Mouse (Mus musculus) midbrain, embryonic 13.5 days (tissue): ENCODE results near the gene Ifnl3. TPM values are rescaled to one million over a fixed set of nuclear protein-coding genes. Genes with fewer than 3 reads are reported as not detected.

ENCODE experiments used
- ATAC-seq: fragments of 200-750 bp; cut with Nextera tagmentation; 2 replicates; pipeline ENCODE4 v1.8.0; 2017; ENCODE audit warnings: mild to moderate bottlenecking, moderate TSS enrichment, moderate library complexity
- H3K27ac ChIP-seq: fragments of 300-500 bp; sonication (generic); 2 replicates; pipeline ENCODE4 v1.5.1; 2015; ENCODE audit warnings: inconsistent platforms, mild to moderate bottlenecking, moderate library complexity
- H3K27me3 ChIP-seq: fragments of 300-500 bp; sonication (generic); 2 replicates; pipeline ENCODE4 v1.6.1; 2015; ENCODE audit warnings: mild to moderate bottlenecking, inconsistent platforms
- H3K36me3 ChIP-seq: fragments of 300-500 bp; sonication (generic); 2 replicates; pipeline ENCODE4 v1.6.1; 2015; ENCODE audit warnings: mild to moderate bottlenecking, inconsistent platforms
- H3K4me1 ChIP-seq: fragments of 300-500 bp; sonication (generic); replicated peaks from 2 replicates; pipeline ENCODE4 v1.6.1; 2015; ENCODE audit warnings: inconsistent platforms
- H3K4me2 ChIP-seq: fragments of 300-500 bp; sonication (generic); replicated peaks from 2 replicates; pipeline ENCODE4 v1.6.1; 2015; ENCODE audit warnings: moderate library complexity, mild to moderate bottlenecking, inconsistent platforms
- H3K4me3 ChIP-seq: fragments of 300-500 bp; sonication (generic); replicated peaks from 2 replicates; pipeline ENCODE4 v1.5.1; 2015; ENCODE audit warnings: mild to moderate bottlenecking, inconsistent platforms
- H3K9ac ChIP-seq: fragments of 300-500 bp; sonication (generic); replicated peaks from 2 replicates; pipeline ENCODE4 v1.6.1; 2015; ENCODE audit warnings: mild to moderate bottlenecking, inconsistent platforms
- H3K9me3 ChIP-seq: fragments of 300-500 bp; sonication (generic); 2 replicates; pipeline ENCODE4 v1.6.1; 2016; ENCODE audit warnings: mild to moderate bottlenecking, inconsistent platforms
- WGBS: fragments of 180-500 bp; shearing (Covaris S2); methylation state at CpG from one replicate; pipeline ENCODE4 v1.1.7; 2015; 5-methylcytosine and 5-hydroxymethylcytosine counted together
- polyA plus RNA-seq: library from polyadenylated mRNA; unstranded; fragments of >200 nt; fragmentation: Nextera tagmentation; extraction: Ambion mirVana; gene quantifications from 2 replicates; pipeline ENCODE4 v1.2.1, GENCODE M21; 2015

Ifnl3 gene
- polyA plus RNA-seq, 1 experiment from 2014 or later = not detected

- WGBS = 75% methylated on average over 7 of the region's 7 CpGs
- H3K4me2 ChIP-seq = no peak overlapping the region
- H3K9ac ChIP-seq = 0 out of 2 replicates have a peak overlapping the region, but pooled peaks have one; percentile 16
- ATAC-seq = no peak
- no peaks in the 10 kb centered on the region for H3K9me3 ChIP-seq
- no peak overlapping the region for H3K4me3 ChIP-seq
- H3K36me3 ChIP-seq = no peaks in the 10 kb centered on the region
- peaks cover 55% of the 10 kb centered on the region for H3K27me3 ChIP-seq
- no peak overlapping the region for H3K27ac ChIP-seq
- peaks cover 24% of the 10 kb centered on the region for H3K4me1 ChIP-seq
Measured at GRCm38 (mm10) chr7:28547628-28548027, 25.0 kb downstream of the Ifnl3 start.

GRCm38 (mm10) chr7:28553076-28553475 lies 30.4 kb downstream of the Ifnl3 start:
- Histone ChIP-seq H3K4me1 (peaks cover 4% of the 10 kb centered on the region; the same call in 1 of the 2 replicates), H3K27me3 (peaks cover 7% of the 10 kb centered on the region), H3K4me2 (no peak overlapping the region), H3K36me3 (peaks cover 5% of the 10 kb centered on the region; the same call in 1 of the 2 replicates), H3K4me3 (no peak overlapping the region), H3K27ac (no peak overlapping the region), H3K9ac (no peak overlapping the region), H3K9me3 (0 out of 2 replicates have a peak, but pooled peaks cover 2% of the 10 kb centered on the region)
- 92% methylated on average over 6 of the region's 6 CpGs for WGBS
- ATAC-seq = no peak

- Histone ChIP-seq H3K4me2 (no peak overlapping the region), H3K36me3 (peaks cover 32% of the 10 kb centered on the region), H3K27me3 (no peaks in the 10 kb centered on the region), H3K9me3 (0 out of 2 replicates have a peak, but pooled peaks cover 2% of the 10 kb centered on the region), H3K9ac (no peak overlapping the region), H3K4me1 (peaks cover 4% of the 10 kb centered on the region; the same call in 1 of the 2 replicates), H3K4me3 (no peak overlapping the region), H3K27ac (no peak overlapping the region)
- no peak for ATAC-seq
- 18% methylated on average over 5 of the region's 5 CpGs for WGBS
Measured at GRCm38 (mm10) chr7:28555939-28556535, 33.4 kb downstream of the Ifnl3 start.

GRCm38 (mm10) chr7:28557069-28557468 lies 34.4 kb downstream of the Ifnl3 start:
- 0 out of 2 replicates have a peak, but pooled peaks cover 2% of the 10 kb centered on the region for H3K9me3 ChIP-seq
- no peak for ATAC-seq
- peaks cover 39% of the 10 kb centered on the region for H3K36me3 ChIP-seq
- H3K4me2 ChIP-seq = no peak overlapping the region
- H3K4me1 ChIP-seq = peaks cover 4% of the 10 kb centered on the region; the same call in 1 of the 2 replicates
- H3K9ac ChIP-seq = no peak overlapping the region
- H3K27me3 ChIP-seq = no peaks in the 10 kb centered on the region
- no peak overlapping the region for H3K4me3 ChIP-seq
- no peak overlapping the region for H3K27ac ChIP-seq
- WGBS = 82% methylated on average over 5 of the region's 5 CpGs

GRCm38 (mm10) chr7:28557708-28558107 lies 35.1 kb downstream of the Ifnl3 start:
- H3K4me2 ChIP-seq = no peak overlapping the region
- no peaks in the 10 kb centered on the region for H3K27me3 ChIP-seq
- peaks cover 46% of the 10 kb centered on the region for H3K36me3 ChIP-seq
- no peak overlapping the region for H3K4me3 ChIP-seq
- H3K27ac ChIP-seq = no peak overlapping the region
- 0 out of 2 replicates have a peak, but pooled peaks cover 2% of the 10 kb centered on the region for H3K9me3 ChIP-seq
- WGBS = 91% methylated on average over 6 of the region's 6 CpGs
- peaks cover 4% of the 10 kb centered on the region; the same call in 1 of the 2 replicates for H3K4me1 ChIP-seq
- ATAC-seq = no peak
- no peak overlapping the region for H3K9ac ChIP-seq

- H3K27me3 ChIP-seq = no peaks in the 10 kb centered on the region
- WGBS = 72% methylated on average over 4 of the region's 4 CpGs
- no peak overlapping the region for H3K27ac ChIP-seq
- no peak overlapping the region for H3K4me3 ChIP-seq
- H3K4me2 ChIP-seq = no peak overlapping the region
- no peak for ATAC-seq
- peaks cover 54% of the 10 kb centered on the region for H3K36me3 ChIP-seq
- 0 out of 2 replicates have a peak, but pooled peaks cover under 1% of the 10 kb centered on the region for H3K9me3 ChIP-seq
- no peak overlapping the region for H3K9ac ChIP-seq
- H3K4me1 ChIP-seq = peaks cover 4% of the 10 kb centered on the region; the same call in 1 of the 2 replicates
Measured at GRCm38 (mm10) chr7:28558486-28558885, 35.9 kb downstream of the Ifnl3 start.

- Histone ChIP-seq H3K9ac (no peak overlapping the region), H3K27me3 (no peaks in the 10 kb centered on the region), H3K9me3 (no peaks in the 10 kb centered on the region), H3K27ac (no peak overlapping the region), H3K4me2 (no peak overlapping the region), H3K4me1 (peaks cover 3% of the 10 kb centered on the region; the same call in 1 of the 2 replicates), H3K36me3 (peaks cover 77% of the 10 kb centered on the region), H3K4me3 (no peak overlapping the region)
- no peak for ATAC-seq
- 96% methylated on average over 10 of the region's 10 CpGs for WGBS
Measured at GRCm38 (mm10) chr7:28560856-28561255, 38.2 kb downstream of the Ifnl3 start.

- H3K27me3 ChIP-seq = no peaks in the 10 kb centered on the region
- WGBS = 90% methylated on average over 11 of the region's 11 CpGs
- peaks cover 88% of the 10 kb centered on the region for H3K36me3 ChIP-seq
- no peak overlapping the region for H3K27ac ChIP-seq
- no peaks in the 10 kb centered on the region for H3K4me1 ChIP-seq
- no peak overlapping the region for H3K4me2 ChIP-seq
- ATAC-seq = no peak
- H3K4me3 ChIP-seq = no peak overlapping the region
- no peaks in the 10 kb centered on the region for H3K9me3 ChIP-seq
- H3K9ac ChIP-seq = no peak overlapping the region
Measured at GRCm38 (mm10) chr7:28561967-28562366, 39.3 kb downstream of the Ifnl3 start.

GRCm38 (mm10) chr7:28562371-28562770 lies 39.7 kb downstream of the Ifnl3 start:
- Histone ChIP-seq H3K4me3 (no peak overlapping the region), H3K4me1 (no peaks in the 10 kb centered on the region), H3K4me2 (no peak overlapping the region), H3K9me3 (no peaks in the 10 kb centered on the region), H3K9ac (no peak overlapping the region), H3K27me3 (no peaks in the 10 kb centered on the region), H3K36me3 (peaks cover 92% of the 10 kb centered on the region), H3K27ac (no peak overlapping the region)
- no peak for ATAC-seq
- 94% methylated on average over 13 of the region's 13 CpGs for whole genome bisulfite sequencing

- no peaks in the 10 kb centered on the region for H3K9me3 ChIP-seq
- no peak overlapping the region for H3K4me2 ChIP-seq
- no peak overlapping the region for H3K27ac ChIP-seq
- ATAC-seq = no peak
- H3K27me3 ChIP-seq = no peaks in the 10 kb centered on the region
- H3K36me3 ChIP-seq = peaks cover 94% of the 10 kb centered on the region
- H3K4me1 ChIP-seq = no peaks in the 10 kb centered on the region
- H3K9ac ChIP-seq = no peak overlapping the region
- 98% methylated on average over 13 of the region's 13 CpGs for WGBS
- H3K4me3 ChIP-seq = no peak overlapping the region
Measured at GRCm38 (mm10) chr7:28562951-28563350, 40.3 kb downstream of the Ifnl3 start.

GRCm38 (mm10) chr7:28565407-28565806 lies 42.8 kb downstream of the Ifnl3 start:
- H3K4me3 ChIP-seq = no peak overlapping the region
- 86% methylated on average over 5 of the region's 5 CpGs for WGBS
- H3K9ac ChIP-seq = no peak overlapping the region; the same call in 1 of the 2 replicates
- H3K4me1 ChIP-seq = 0 out of 2 replicates have a peak, but pooled peaks cover 4% of the 10 kb centered on the region
- no peak overlapping the region for H3K27ac ChIP-seq
- H3K4me2 ChIP-seq = no peak overlapping the region
- H3K27me3 ChIP-seq = no peaks in the 10 kb centered on the region
- ATAC-seq = no peak
- H3K9me3 ChIP-seq = no peaks in the 10 kb centered on the region
- H3K36me3 ChIP-seq = peaks cover 83% of the 10 kb centered on the region

GRCm38 (mm10) chr7:28567539-28567938 lies 44.9 kb downstream of the Ifnl3 start:
- Histone ChIP-seq H3K4me2 (no peak overlapping the region), H3K27ac (no peak overlapping the region), H3K9me3 (no peaks in the 10 kb centered on the region), H3K4me3 (no peak overlapping the region), H3K9ac (no peak overlapping the region), H3K27me3 (no peaks in the 10 kb centered on the region), H3K4me1 (peaks cover 19% of the 10 kb centered on the region; the same call in 1 of the 2 replicates), H3K36me3 (peaks cover 66% of the 10 kb centered on the region)
- no peak for ATAC-seq
- 93% methylated on average over 4 of the region's 4 CpGs for WGBS
